Mouse (Mus musculus): ENCODE measurements around the gene Olfr616. TPM values are rescaled to one million over a fixed set of nuclear protein-coding genes. Genes with fewer than 3 reads are reported as not detected.
"Not testable (repeated sequence)": the region's sequence is repeated elsewhere in the genome, so short reads cannot be mapped to it uniquely, and the experiment has no call there.

The Olfr616 gene
- total RNA-seq (2021) = not detected
- long read RNA-seq, experiment 1 = 0 reads
- long read RNA-seq, experiment 2 = 0 reads

GRCm38 (mm10) chr7:103569043-103569442 lies at the start of gene Olfr616:
Gene Olfr616, minus strand, starts transcription at chr7:103569143.
- no peak for DNase-seq (ENCODE audit: low spot score in 2 of 2)

DNA sequence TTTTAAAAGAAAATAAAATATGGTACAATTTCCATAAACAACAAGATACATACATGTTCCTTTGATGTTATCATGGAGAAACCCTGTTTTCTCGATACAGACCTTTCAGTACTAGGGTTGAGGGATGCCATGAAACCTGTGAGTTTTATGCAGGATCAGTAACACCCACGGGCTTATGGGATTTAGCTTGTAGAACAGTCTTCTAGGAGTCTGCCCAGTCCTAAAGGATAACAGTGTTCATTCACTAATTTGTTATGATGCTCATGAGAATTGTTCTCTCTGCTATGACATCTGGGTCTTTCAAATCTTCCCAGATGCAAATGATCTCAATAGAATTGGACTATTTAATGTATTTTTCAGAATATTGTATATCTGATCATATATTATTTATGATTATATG lies 43.5 kb upstream of the Olfr616 start, which contains the start of gene Olfr620:
Olfr620 (minus strand) TSS at position 101 of the 400 bp plus-strand sequence.
- DNase-seq (ENCODE audit: low spot score in 2 of 2) = no peak

GRCm38 (mm10) chr7:103607425-103607824 lies 38.5 kb upstream of the Olfr616 start:
- DNase-seq (ENCODE audit: low spot score in 2 of 2) = no peak

DNA sequence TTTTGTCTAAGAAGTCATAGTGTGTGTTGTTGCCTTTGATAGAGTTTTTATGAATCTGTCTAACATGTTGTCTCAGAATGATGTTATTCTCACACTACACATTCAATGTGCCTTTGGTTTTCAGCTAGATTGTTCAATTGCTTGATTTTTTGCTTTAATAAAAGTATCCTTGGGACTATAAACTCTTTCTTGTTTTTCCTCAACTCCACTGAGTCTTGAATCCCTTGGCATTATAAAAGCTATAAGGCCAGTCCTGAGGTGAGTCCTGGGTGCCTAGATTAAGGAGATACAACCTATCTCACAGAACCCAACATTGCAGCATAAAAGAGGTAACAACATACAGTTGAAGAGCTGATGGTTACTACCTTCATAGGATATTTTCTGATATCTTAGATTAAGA lies 31.3 kb upstream of the Olfr616 start, which contains the start of gene Olfr619:
Olfr619 (plus strand) TSS at position 301 of the 400 bp plus-strand sequence.
- DNase-seq (ENCODE audit: low spot score in 2 of 2) = no peak

- DNase-seq (ENCODE audit: low spot score in 2 of 2) = no peak
Observed at GRCm38 (mm10) chr7:103589803-103590202, 20.9 kb upstream of the Olfr616 start, which contains the start of gene Olfr618. Gene Olfr618, plus strand, starts transcription at chr7:103590103.

- no peak for DNase-seq (ENCODE audit: low spot score in 2 of 2)
Observed at GRCm38 (mm10) chr7:103572761-103573160, 3.8 kb upstream of the Olfr616 start, which contains the start of gene Olfr617. Gene Olfr617, plus strand, starts transcription at chr7:103573061.

GRCm38 (mm10) chr7:103555779-103556178 lies 13.2 kb downstream of the Olfr616 start, which contains the start of gene Olfr615:
Gene Olfr615, plus strand, starts transcription at chr7:103556079.
- DNase-seq (ENCODE audit: low spot score in 2 of 2) = no peak

GRCm38 (mm10) chr7:103547774-103548173 lies 21.2 kb downstream of the Olfr616 start, which contains the start of gene Olfr613:
Gene Olfr613, plus strand, starts transcription at chr7:103548074.
- no peak for DNase-seq (ENCODE audit: low spot score in 2 of 2)

DNA sequence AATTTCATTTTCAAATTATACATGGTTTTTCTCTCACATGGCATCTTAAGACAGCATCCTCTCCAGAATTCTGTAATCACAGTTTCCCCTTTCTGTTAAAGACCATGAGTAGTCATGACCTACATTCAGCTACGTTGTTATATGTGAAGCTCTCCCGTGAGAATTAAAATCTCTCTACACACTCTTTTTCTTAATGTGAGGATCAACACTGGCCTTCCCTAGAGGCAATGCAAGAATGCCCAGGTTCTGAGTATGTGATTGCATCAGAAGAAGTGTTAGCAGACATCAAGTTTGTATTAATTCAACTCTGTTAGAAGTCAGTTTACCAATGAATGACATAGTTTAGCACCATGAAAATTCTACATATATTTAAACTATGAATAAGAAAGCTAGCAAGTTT lies 26.3 kb downstream of the Olfr616 start, which contains the start of gene Olfr612:
Olfr612 (minus strand) TSS at position 101 of the 400 bp plus-strand sequence.
- not testable (repeated sequence) for DNase-seq (ENCODE audit: low spot score in 2 of 2)

GRCm38 (mm10) chr7:103520746-103521145 lies 48.2 kb downstream of the Olfr616 start, which contains the start of gene Olfr611:
Gene Olfr611, minus strand, starts transcription at chr7:103520846.
- DNase-seq (ENCODE audit: low spot score in 2 of 2) = not testable (repeated sequence)

Small RNA genes lying within 50 kb of the gene (microRNA-seq; reads per million reads assigned to microRNA genes)
- gene Gm26506 = 0 reads per million in 2 experiments

Other genes starting within 250 kb of the Olfr616 start
- gene Olfr598, start 245.6 kb downstream of the Olfr616 start, total RNA-seq (2021) = not detected
- gene Olfr599, start 233.2 kb downstream of the Olfr616 start, total RNA-seq (2021) = not detected
- not detected for gene Olfr600, start 219.5 kb downstream of the Olfr616 start, total RNA-seq (2021)
- gene Olfr601, start 206.5 kb downstream of the Olfr616 start, total RNA-seq (2021) = not detected
- not detected for gene Olfr603, start 183.0 kb downstream of the Olfr616 start, total RNA-seq (2021)
- not detected for gene Usp17lc, start 154.1 kb downstream of the Olfr616 start, total RNA-seq (2021)
- gene Olfr605, start 123.7 kb downstream of the Olfr616 start, total RNA-seq (2021) = not detected
- gene Olfr606, start 120.1 kb downstream of the Olfr616 start, total RNA-seq (2021) = not detected
- gene Olfr607, start 105.0 kb downstream of the Olfr616 start, total RNA-seq (2021) = not detected
- gene Olfr608, start 99.3 kb downstream of the Olfr616 start, total RNA-seq (2021) = not detected
- gene Olfr609, start 71.1 kb downstream of the Olfr616 start, total RNA-seq (2021) = not detected
- not detected for gene Olfr610, start 57.0 kb downstream of the Olfr616 start, total RNA-seq (2021)
- gene Olfr611, start 48.3 kb downstream of the Olfr616 start, total RNA-seq (2021) = not detected
- gene Olfr612, start 26.4 kb downstream of the Olfr616 start, total RNA-seq (2021) = not detected
- gene Olfr613, start 21.1 kb downstream of the Olfr616 start, total RNA-seq (2021) = not detected
- not detected for gene Olfr615, start 13.1 kb downstream of the Olfr616 start, total RNA-seq (2021)
- not detected for gene Olfr617, start 3.9 kb upstream of the Olfr616 start, total RNA-seq (2021)
- gene Olfr618, start 21.0 kb upstream of the Olfr616 start, total RNA-seq (2021) = not detected
- not detected for gene Olfr619, start 31.4 kb upstream of the Olfr616 start, total RNA-seq (2021)
- not detected for gene Olfr620, start 43.4 kb upstream of the Olfr616 start, total RNA-seq (2021)
- not detected for gene Olfr622, start 73.6 kb upstream of the Olfr616 start, total RNA-seq (2021)
- not detected for gene Olfr623, start 94.6 kb upstream of the Olfr616 start, total RNA-seq (2021)
- gene Olfr624, start 102.0 kb upstream of the Olfr616 start, total RNA-seq (2021) = under 1 TPM in 1 of 2 experiments, not detected in 1; 0.07 TPM
- gene Olfr625-ps1, start 113.6 kb upstream of the Olfr616 start, total RNA-seq (2021) = not detected
- gene Olfr243, start 145.5 kb upstream of the Olfr616 start, total RNA-seq (2021) = not detected
- not detected for gene Olfr628, start 161.2 kb upstream of the Olfr616 start, total RNA-seq (2021)
- not detected for gene Olfr629, start 175.8 kb upstream of the Olfr616 start, total RNA-seq (2021)
- not detected for gene Olfr630, start 188.2 kb upstream of the Olfr616 start, total RNA-seq (2021)
- not detected for gene Olfr69, start 202.5 kb upstream of the Olfr616 start, total RNA-seq (2021)
- not detected for gene Olfr68, start 210.6 kb upstream of the Olfr616 start, total RNA-seq (2021)
- not detected for gene Olfr67, start 222.7 kb upstream of the Olfr616 start, total RNA-seq (2021)
- gene Hbb-bt, start 244.9 kb upstream of the Olfr616 start, total RNA-seq (2021) = 10 to 100 TPM; 58.3 to 79.4 TPM

All from layer of hippocampus, postnatal 14 days (tissue).